Mouse (Mus musculus): Measurements from ENCODE around the gene Spata31.
A peak's percentile ranks its signal among the peaks of the same experiment; 100 is the strongest.

Gene Spata31

DNA sequence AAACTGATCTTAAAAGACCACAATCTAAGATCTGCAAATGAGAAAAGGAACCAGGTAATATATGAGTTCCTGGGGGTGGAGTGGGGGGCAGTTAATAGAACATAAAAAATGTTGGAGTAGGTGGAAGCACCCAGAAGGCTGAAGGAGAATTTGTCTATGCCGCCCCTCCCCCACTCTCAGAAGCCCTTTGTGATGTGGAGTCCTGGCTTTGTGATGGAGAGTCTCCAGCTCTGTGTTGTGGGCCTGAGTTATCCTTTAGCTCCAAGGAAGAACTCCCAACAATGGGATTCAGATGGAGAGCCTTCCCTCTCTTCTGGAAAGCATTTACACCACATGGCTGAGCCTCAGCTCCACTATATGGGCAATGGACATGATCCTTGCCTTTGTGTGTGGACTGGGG is at the start of gene Spata31:
Gene Spata31 (plus strand): TSS at position 216 of the 400 bp plus-strand sequence.
- DNase-seq (ENCODE audit: low spot score): no peak

DNA sequence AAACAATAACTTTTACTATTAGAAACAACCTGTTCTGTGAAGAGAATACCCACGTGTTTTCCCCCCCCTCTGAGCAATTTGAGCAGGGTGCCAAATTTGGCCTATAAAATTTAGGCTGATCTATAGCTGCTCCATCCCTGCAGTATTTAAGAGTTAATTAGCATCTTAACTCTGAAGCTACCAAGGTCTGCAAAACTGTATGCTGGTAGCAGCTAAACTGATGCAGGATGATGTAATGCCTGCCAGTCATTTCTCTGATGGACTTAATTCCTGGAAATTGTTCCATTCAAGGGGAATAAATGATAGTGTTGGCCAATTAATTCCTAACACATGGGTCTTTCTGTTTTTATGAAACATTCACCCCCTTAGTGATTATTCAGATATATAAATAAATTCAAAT is 14.1 kb upstream of the Spata31 start:
- no peak for DNase-seq (ENCODE audit: low spot score)

DNA sequence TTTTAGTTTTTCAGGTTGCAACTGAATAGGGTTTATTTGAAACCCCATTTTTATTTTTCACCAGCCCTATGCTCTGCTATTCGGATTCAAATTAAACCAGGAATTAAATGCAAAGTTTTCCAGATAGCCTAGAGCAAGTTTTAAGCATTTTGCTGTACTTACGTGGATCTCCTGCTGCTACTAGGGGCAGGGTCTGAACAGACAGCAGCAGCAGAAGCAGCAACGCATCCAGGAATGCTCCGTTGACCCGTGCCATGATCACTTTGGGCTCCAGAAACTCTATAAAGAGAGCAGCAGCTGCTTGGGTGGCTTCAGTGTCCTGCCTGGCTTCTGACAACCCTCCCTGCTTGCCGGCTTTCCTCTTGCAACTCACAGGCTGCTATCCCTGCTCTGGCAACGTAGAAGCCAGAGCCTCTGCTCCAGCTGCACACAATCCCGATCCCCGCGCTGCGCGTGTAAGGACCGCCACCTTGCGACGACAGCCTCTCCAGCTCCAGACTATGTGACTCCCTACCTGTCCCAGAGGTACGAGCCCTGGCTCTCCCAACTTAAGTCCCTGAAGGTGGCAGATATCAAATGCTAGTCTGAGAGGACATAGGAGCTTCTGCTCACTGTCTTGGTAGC is 13.5 kb upstream of the Spata31 start, which contains the start of gene Cntnap3:
Gene Cntnap3 (minus strand): TSS at position 371 of the 624 bp plus-strand sequence.
- peak; percentile 9 for DNase-seq (ENCODE audit: low spot score)
